Mouse (Mus musculus) bone marrow, adult 2 months (tissue): Measurements from ENCODE around the gene Ndrg4.

Experiments used
- CTCF ChIP-seq: fragments of 200-500 bp; IDR thresholded peaks from 2 replicates; pipeline ENCODE4 v1.5.1; 2011; ENCODE audit warnings: low read length, control low read depth; ENCODE audit not compliant: control insufficient read depth, insufficient read depth
- POLR2A ChIP-seq: fragments of 200-500 bp; IDR thresholded peaks from 2 replicates; pipeline ENCODE4 v1.6.1; 2011; ENCODE audit warnings: low read depth, mild to moderate bottlenecking, control low read depth, low read length, borderline replicate concordance; ENCODE audit not compliant: control insufficient read depth

DNA sequence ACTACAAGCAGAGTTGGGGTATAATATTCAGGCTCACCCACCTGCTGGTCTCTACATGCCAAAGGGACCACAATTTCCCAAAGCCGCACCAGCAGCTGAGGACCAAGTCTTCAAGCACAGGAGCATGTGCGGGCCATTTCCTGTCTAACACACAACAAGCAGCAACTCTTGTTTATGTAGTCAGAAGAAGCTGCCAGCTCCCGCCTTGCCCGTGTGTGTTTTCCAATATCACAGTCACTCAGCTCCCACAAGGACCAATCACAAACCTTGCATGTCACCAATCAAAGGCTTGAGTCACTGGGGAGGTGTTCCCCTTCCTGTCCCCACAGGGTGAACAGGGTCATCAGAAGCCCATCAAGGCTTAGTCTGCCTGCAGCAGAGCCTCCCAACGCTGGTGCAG is 23.4 kb upstream of the Ndrg4 start:
- TF ChIP-seq POLR2A (no peak), CTCF (no peak)
